Mouse (Mus musculus) limb, embryonic 11.5 days (tissue): ENCODE measurements at regions not wholly inside any gene's neighbourhood (a gene's known extent, or its start where the extent isn't known, plus 50 kb on each side); places are given as distances from the start of the nearest gene placed in this dataset.
A peak's percentile ranks its signal among the peaks of the same experiment; 100 is the strongest.

Experiments used
- ATAC-seq: fragments of 200-750 bp; cut with Nextera tagmentation; 2 replicates; pipeline ENCODE4 v1.8.0; 2017; ENCODE audit warnings: low read depth; ENCODE audit not compliant: insufficient number of reproducible peaks, low FRiP score, low TSS enrichment
- DNase-seq: peaks from one replicate; pipeline ENCODE4 v3.0.0-alpha.2; 2015; ENCODE audit warnings: low spot score
- H3K27ac ChIP-seq: fragments of 300-500 bp; sonication (generic); replicated peaks from 2 replicates; pipeline ENCODE4 v1.5.1; 2014; ENCODE audit warnings: low read depth, mild to moderate bottlenecking, low read length
- H3K27me3 ChIP-seq: fragments of 300-500 bp; sonication (generic); 2 replicates; pipeline ENCODE4 v1.6.1; 2014; ENCODE audit warnings: mild to moderate bottlenecking, low read length, mixed read lengths; ENCODE audit not compliant: control insufficient read depth, insufficient read depth
- H3K36me3 ChIP-seq: fragments of 300-500 bp; sonication (generic); 2 replicates; pipeline ENCODE4 v1.6.1; 2014; ENCODE audit warnings: mild to moderate bottlenecking, low read length, moderate library complexity, mixed read lengths; ENCODE audit not compliant: control insufficient read depth, insufficient read depth
- H3K4me1 ChIP-seq: fragments of 300-500 bp; sonication (generic); 2 replicates; pipeline ENCODE4 v1.6.1; 2014; ENCODE audit warnings: low read length, mixed read lengths; ENCODE audit not compliant: control insufficient read depth, insufficient read depth
- H3K4me2 ChIP-seq: fragments of 300-500 bp; sonication (generic); 2 replicates; pipeline ENCODE4 v1.6.1; 2014; ENCODE audit warnings: low read depth, mild to moderate bottlenecking, moderate library complexity; ENCODE audit not compliant: severe bottlenecking
- H3K4me3 ChIP-seq: fragments of 300-500 bp; sonication (generic); 2 replicates; pipeline ENCODE4 v1.5.1; 2014; ENCODE audit warnings: low read depth, low read length
- H3K9ac ChIP-seq: fragments of 300-500 bp; sonication (generic); 2 replicates; pipeline ENCODE4 v1.6.1; 2014; ENCODE audit warnings: mild to moderate bottlenecking, low read length
- H3K9me3 ChIP-seq: fragments of 300-500 bp; sonication (generic); 2 replicates; pipeline ENCODE4 v1.6.1; 2016; ENCODE audit warnings: low read length; ENCODE audit not compliant: control insufficient read depth
- WGBS: fragments of 180-500 bp; shearing (Covaris S2); extraction: QIAGEN DNeasy Blood & Tissue Kit; methylation state at CpG from one replicate; pipeline ENCODE4 v1.1.7; 2014; 5-methylcytosine and 5-hydroxymethylcytosine counted together

DNA sequence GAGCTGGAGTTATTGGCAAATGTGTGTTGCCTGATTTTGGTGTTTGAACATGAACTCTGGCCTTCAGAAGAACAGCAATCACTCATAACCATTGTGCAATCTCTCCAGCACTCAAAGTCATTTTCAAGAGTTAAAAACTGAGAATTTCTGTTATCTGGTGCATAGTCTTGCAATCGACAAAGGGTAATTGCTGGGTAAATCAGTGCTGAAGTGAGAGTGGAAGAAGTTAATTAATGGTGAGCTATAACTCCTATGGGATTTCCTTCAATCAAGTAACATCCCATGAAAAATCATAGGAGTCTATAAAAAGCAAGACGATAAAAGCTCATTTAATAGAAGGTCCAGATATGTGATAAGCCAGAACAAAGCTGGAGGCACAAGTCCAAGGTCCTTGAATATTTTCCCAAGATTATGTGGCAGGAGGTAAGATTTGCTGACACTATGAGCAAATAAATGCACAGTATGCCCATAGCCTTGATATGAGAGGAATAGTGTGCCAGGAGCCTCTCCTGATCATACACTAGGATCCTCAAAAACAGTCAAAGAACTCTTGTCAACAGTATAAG is 264.0 kb downstream of the Hao1 start:
- Histone ChIP-seq H3K4me3 (no peak overlapping the region), H3K36me3 (no peaks in the 10 kb centered on the region), H3K9me3 (no peaks in the 10 kb centered on the region), H3K4me2 (no peak overlapping the region), H3K27ac (no peak overlapping the region), H3K9ac (no peak overlapping the region), H3K27me3 (no peaks in the 10 kb centered on the region), H3K4me1 (no peaks in the 10 kb centered on the region)
- DNase-seq = no peak
- no peak for ATAC-seq
- 91% methylated on average over 2 of the region's 2 CpGs for WGBS

DNA sequence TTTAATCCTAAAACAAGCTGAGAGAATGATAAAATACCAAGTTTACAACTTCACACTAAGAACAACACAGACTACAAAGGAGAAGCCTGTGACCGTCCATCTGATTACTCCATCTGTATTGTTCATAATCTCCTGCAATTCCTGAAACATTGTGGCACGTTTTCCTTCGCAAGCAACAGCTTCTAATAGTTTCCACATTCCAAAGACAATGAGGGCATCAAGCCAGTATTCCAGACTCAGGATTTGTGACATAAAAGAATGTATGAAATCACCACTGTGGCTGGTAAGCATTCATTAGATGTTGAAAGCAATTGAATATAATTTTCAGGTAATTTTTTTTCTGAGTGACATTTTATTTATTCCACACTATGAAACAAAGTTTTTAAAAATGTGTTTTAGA is 278.3 kb downstream of the Hao1 start:
- ATAC-seq (no peak), DNase-seq (no peak)
- H3K27me3 ChIP-seq = no peaks in the 10 kb centered on the region
- no peak overlapping the region for H3K4me2 ChIP-seq
- 69% methylated on average over 3 of the region's 3 CpGs for WGBS
- H3K9ac ChIP-seq = no peak overlapping the region
- H3K4me1 ChIP-seq = no peaks in the 10 kb centered on the region
- H3K4me3 ChIP-seq = no peak overlapping the region
- H3K36me3 ChIP-seq = no peaks in the 10 kb centered on the region
- H3K9me3 ChIP-seq = no peaks in the 10 kb centered on the region
- H3K27ac ChIP-seq = no peak overlapping the region

DNA sequence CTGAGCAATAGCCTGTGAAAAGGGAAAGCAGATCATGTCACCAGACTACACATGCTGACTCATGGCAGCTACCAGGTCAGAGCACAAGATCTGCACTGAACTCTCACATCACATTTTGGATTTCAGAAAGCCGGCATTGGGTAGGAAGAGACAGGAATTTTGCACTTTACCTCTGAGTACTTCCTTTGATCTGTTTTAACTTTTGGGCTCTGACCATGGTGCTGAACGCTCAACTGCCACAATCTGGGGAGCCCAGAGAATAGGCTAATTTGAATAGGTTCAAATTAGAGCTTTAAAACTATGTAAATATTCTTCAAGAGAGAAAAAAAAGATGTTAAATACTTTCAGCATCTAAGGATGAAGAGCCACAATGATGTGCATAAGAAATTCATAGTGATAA is 285.7 kb downstream of the Hao1 start:
- no peak overlapping the region for H3K27ac ChIP-seq
- no peaks in the 10 kb centered on the region for H3K27me3 ChIP-seq
- DNase-seq = peak; percentile 58
- H3K9me3 ChIP-seq = no peaks in the 10 kb centered on the region
- no peak overlapping the region for H3K4me2 ChIP-seq
- H3K4me3 ChIP-seq = no peak overlapping the region
- H3K4me1 ChIP-seq = no peaks in the 10 kb centered on the region
- WGBS = 27% methylated on average over 2 of the region's 2 CpGs
- no peaks in the 10 kb centered on the region for H3K36me3 ChIP-seq
- ATAC-seq = no peak
- no peak overlapping the region for H3K9ac ChIP-seq
